Mouse (Mus musculus): ENCODE measurements around the gene Agap1. TPM values are rescaled to one million over a fixed set of nuclear protein-coding genes. Genes with fewer than 3 reads are reported as not detected.

Agap1 gene
- total RNA-seq (2015; ENCODE audit: low replicate concordance) (5.9 and 8.3 TPM in 2 replicates), total RNA-seq (2017; ENCODE audit: low replicate concordance) (4.9 and 6.0 TPM in 2 replicates)

DNA sequence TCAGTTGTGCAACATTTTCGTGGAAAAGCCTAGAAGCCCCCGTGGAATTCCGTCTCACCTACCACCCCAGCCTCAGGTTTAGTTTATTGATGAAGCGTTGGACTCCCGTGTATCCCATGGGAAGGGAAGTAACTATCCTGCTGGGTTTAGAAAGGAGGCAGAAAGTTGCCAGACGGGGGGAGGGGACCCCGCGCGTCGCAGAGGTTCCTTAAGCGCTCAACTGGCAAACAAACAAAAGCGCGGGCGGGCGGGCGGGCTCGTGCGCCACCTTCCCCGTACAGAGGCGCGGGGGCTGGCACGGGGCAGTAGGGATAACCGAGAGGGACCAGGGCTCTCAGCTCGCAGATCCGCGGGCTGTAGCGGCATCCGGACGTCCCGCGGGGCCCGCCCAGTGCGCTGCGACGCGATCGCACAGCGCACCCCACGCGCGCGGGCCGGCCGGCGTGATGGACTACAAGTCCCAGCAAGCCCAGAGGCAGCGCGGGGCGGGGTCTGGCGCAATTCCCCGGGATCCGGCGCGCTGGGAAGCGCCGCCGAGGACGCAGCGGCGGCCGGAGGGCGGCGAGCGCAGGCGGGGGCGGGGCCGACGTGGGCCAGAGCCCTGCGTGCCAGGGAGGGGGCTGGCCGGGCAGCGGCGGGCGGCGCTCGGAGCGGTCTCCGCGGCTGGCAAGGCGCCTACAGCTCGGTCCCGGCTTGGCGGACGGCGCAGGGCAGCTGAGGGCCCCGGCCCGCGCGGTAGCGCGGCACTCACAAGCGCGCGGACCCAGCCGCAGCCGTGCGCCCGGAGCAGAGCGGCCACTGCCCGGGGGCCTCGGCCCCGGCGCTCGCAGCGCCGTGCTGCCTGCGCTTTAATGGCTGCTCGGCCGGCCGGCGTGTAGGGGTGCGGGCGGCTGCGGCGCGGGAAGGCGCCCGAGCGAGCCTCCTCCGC, at the start of gene Agap1:
Agap1 (plus strand) TSS at position 611 of the 928 bp plus-strand sequence.
- ATAC-seq (replicated peaks; ENCODE audit: low FRiP score, poor library complexity, severe bottlenecking): peak; percentile 83

GRCm38 (mm10) chr1:89405991-89406390, 48.6 kb upstream of the Agap1 start:
- ATAC-seq (replicated peaks; ENCODE audit: low FRiP score, poor library complexity, severe bottlenecking): no peak

DNA sequence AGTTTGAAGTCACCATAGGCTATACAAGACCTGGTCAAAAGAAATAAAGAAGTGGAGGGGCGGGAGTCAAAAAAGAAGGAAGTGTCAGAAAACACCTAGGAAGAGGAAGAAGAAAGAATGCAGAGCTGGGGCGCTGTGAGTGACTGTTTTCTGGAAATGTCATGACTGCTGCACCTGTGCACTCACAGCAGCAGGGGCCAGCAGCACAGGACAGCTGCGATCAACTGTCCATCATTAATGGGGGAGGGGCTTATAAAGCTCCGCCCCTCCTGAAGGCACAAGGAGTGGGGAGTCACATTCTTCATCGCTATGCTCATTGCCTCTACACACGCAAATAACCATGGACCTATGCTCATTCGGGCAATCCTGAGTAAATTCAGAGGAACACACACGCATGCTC, 46.6 kb upstream of the Agap1 start:
- ATAC-seq (replicated peaks; ENCODE audit: low FRiP score, poor library complexity, severe bottlenecking): no peak

DNA sequence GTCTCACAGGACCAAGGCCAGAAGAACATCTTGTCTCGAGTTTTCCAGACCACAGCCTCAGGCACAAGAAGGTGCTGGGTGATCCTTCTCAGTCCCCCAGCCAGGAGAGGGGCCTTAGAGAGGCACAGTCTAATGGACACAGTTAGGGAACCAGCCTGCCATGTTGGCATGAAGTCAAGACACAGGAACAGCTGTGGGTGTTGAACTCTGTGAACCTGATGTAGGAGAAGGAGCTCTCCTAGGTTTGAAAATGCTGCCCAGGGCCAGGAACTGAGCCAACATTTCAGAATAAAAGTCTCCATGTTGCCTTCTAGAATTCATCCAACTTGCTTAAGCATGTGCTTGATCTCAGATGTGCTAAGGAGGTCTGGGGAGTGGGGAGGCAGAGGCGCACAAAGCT, 41.5 kb upstream of the Agap1 start:
- ATAC-seq (replicated peaks; ENCODE audit: low FRiP score, poor library complexity, severe bottlenecking): no peak

DNA sequence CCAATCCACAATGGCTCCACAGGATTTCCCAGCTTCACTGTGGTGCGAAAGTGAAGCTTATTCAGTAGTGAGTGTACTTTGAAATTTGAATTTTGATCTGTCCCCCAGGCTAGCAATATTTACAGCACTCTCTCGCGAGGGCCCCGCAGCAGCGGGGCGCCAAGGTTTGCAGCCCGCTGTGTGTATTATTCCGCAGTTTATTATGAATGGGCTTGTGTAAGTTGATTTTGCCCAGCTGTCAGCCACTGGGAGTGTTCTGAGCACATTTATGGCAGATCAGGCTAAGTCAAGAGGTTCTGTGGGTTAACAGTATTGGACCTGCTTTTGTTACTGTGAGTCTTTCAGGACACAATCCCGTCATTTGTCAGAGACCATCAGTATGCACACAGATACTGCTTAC, 40.0 kb upstream of the Agap1 start:
- ATAC-seq (replicated peaks; ENCODE audit: low FRiP score, poor library complexity, severe bottlenecking): no peak

GRCm38 (mm10) chr1:89416929-89417328, 37.7 kb upstream of the Agap1 start:
- no peak for ATAC-seq (replicated peaks; ENCODE audit: low FRiP score, poor library complexity, severe bottlenecking)

DNA sequence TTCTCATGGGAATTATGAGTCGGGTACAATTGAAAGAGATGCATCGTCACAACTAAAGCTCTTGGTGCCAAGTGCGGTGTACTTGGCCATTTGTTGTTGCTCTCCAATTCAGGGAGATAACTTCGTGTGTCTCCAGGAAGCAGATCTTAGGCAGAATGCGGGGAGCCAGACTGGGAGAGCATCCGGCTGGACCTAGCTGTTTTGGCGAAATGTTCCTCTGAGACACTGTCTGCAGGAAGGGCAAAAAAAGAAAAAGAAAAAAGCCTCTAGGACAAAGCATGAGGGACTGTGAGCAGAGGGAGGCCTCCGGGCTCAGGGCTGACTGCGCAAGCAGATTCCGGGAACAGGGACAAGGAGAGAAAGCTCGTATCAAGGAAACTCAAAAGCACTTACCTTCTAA, 34.0 kb upstream of the Agap1 start:
- ATAC-seq (replicated peaks; ENCODE audit: low FRiP score, poor library complexity, severe bottlenecking): no peak

GRCm38 (mm10) chr1:89421401-89421800, 33.2 kb upstream of the Agap1 start:
- ATAC-seq (replicated peaks; ENCODE audit: low FRiP score, poor library complexity, severe bottlenecking): no peak

- ATAC-seq (replicated peaks; ENCODE audit: low FRiP score, poor library complexity, severe bottlenecking): no peak
Measured at GRCm38 (mm10) chr1:89424563-89424962, 30.0 kb upstream of the Agap1 start.

DNA sequence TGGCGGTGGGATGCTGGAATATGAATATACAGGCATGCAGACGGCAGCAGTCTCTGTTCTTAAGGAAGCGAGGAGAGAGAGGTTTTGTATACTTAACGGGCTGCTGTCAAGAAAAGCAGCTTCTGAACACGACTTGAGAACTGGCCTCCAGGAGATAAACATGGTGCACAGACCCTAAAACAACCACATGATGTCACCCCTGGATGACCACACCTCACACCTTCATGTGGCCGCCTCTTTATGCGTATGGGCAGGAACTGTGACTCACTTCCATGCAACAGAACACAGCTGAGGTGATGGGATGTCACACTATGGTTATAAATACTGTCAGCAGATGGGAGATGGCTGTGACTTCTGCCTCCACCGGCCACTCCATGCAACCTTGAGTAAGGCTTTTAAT, 28.5 kb upstream of the Agap1 start:
- no peak for ATAC-seq (replicated peaks; ENCODE audit: low FRiP score, poor library complexity, severe bottlenecking)

DNA sequence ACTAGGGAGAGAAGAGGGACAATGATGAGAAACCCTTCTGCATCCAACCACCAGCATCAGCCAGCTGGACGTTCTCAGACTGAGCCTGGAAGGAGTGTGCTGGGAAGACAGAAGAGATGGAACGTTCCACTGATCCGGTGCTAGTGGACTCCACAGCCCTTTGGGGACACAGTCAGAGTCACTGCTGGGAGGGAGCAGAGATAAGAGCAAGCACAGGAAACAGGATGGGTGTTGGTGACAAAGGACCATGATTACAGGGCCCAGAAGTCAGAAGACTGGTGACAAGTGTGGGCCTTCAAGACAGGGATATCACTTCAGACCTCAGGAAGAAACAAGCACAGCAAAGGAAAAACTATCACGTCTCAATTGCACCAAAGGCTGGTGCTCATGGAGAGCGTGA, 25.9 kb upstream of the Agap1 start:
- ATAC-seq (replicated peaks; ENCODE audit: low FRiP score, poor library complexity, severe bottlenecking): no peak

GRCm38 (mm10) chr1:89429946-89430640, 24.5 kb upstream of the Agap1 start:
- no peak for ATAC-seq (replicated peaks; ENCODE audit: low FRiP score, poor library complexity, severe bottlenecking)

- no peak for ATAC-seq (replicated peaks; ENCODE audit: low FRiP score, poor library complexity, severe bottlenecking)
Measured at GRCm38 (mm10) chr1:89439351-89439750, 15.3 kb upstream of the Agap1 start.

DNA sequence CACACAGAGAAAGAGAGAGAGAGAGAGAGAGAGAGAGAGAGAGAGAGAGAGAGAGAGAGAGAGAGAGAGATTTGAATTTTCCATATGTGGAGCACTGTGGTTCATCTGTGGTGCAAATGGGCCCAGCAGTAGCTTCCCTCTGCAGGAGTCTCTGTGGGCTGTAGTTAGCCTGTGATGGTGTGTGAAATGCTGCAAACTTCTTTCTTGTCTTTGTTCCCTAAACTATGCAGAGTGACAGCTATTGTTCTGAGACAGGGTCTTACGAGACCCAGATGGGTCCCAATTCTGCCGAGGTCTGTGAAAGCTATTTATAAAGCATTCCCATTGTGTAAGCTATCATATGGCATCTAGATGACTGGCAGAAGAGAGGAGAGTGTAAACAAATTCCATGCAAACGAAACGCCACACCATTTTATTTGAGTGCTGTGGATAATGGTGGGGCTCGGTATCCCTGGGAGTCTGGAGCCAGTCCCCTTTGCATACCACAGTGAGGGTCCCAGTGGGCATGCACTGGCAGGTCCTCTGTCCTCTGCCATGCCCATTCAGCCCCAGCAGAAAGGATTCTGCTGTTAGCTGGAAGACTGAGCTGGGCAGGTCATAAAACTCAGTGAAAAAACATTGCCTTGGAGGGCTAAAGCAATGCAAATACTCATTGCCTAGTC, 13.2 kb upstream of the Agap1 start:
- no peak for ATAC-seq (replicated peaks; ENCODE audit: low FRiP score, poor library complexity, severe bottlenecking)

- ATAC-seq (replicated peaks; ENCODE audit: low FRiP score, poor library complexity, severe bottlenecking): no peak
Measured at GRCm38 (mm10) chr1:89443512-89443911, 11.1 kb upstream of the Agap1 start.

GRCm38 (mm10) chr1:89444014-89444413, 10.6 kb upstream of the Agap1 start:
- no peak for ATAC-seq (replicated peaks; ENCODE audit: low FRiP score, poor library complexity, severe bottlenecking)

- no peak for ATAC-seq (replicated peaks; ENCODE audit: low FRiP score, poor library complexity, severe bottlenecking)
Measured at GRCm38 (mm10) chr1:89450139-89450538, 4.5 kb upstream of the Agap1 start.

GRCm38 (mm10) chr1:89452138-89452537, 2.5 kb upstream of the Agap1 start:
- no peak for ATAC-seq (replicated peaks; ENCODE audit: low FRiP score, poor library complexity, severe bottlenecking)

DNA sequence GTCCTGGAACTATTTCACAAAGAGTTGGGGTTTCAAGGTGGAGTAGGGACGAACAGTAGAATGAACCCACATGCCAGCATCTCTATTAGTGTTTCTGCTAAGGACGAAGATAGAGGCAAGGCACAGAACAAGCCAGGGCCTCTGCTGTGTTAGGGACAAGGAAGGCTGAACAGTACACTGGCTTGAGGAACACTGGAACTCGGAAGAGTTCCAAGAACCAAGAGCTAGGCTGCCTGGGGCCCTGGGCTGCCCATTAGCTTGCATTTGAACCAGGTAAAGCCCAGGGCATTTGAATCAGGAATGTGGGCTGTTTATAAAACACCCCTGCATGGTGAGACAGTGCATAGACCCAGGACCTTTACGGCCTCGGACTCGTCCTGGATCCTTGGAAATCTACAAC, 940 bp upstream of the Agap1 start:
- no peak for ATAC-seq (replicated peaks; ENCODE audit: low FRiP score, poor library complexity, severe bottlenecking)

DNA sequence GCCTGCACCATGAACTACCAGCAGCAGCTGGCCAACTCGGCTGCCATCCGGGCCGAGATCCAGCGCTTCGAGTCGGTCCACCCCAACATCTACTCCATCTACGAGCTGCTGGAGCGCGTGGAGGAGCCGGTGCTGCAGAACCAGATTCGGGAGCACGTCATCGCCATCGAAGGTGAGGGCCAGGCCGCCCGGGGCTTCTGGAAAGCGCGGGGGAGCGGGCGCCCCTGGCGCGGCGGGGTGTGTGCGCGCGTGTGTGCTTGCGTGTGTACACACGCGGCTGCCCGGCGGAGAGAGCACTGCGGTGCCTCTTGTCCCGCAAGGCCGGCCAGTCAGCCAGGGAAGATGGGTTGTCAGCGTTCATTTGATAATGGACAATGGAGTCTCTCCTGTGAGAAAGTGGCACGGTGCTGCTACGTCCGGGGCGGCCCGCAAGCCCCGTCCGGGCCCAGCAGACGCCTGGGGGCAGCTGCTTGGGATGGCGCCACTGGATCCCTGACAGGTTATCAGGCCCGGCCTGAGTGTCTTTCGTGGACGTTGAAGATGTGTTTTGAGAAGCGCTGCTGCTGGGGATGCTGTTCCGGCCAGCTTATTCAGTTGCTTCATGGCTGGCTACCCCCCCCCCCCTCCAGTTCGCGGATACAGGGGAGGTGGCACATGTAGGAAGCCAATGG, 950 bp downstream of the Agap1 start:
- ATAC-seq (replicated peaks; ENCODE audit: low FRiP score, poor library complexity, severe bottlenecking): no peak

All from erythroblast, adult 5-6 weeks (primary cell).